Mouse (Mus musculus) embryonic facial prominence, embryonic 11.5 days (tissue): ENCODE results near the gene Zfp800. TPM values are rescaled to one million over a fixed set of nuclear protein-coding genes. Genes with fewer than 3 reads are reported as not detected.

Source experiments
- ATAC-seq: fragments of 200-750 bp; cut with Nextera tagmentation; replicated peaks from 2 replicates; pipeline ENCODE4 v1.8.0; 2017; ENCODE audit warnings: low read depth; ENCODE audit not compliant: insufficient number of reproducible peaks, low FRiP score, low TSS enrichment
- DNase-seq: peaks from one replicate; pipeline ENCODE4 v3.0.0-alpha.2; 2015; ENCODE audit warnings: low spot score
- H3K27ac ChIP-seq: fragments of 300-500 bp; sonication (generic); replicated peaks from 2 replicates; pipeline ENCODE4 v1.5.1; 2014; ENCODE audit warnings: mild to moderate bottlenecking, low read depth, low read length, control low read depth
- H3K27me3 ChIP-seq: fragments of 300-500 bp; sonication (generic); 2 replicates; pipeline ENCODE4 v1.6.1; 2014; ENCODE audit warnings: mild to moderate bottlenecking, low read length, moderate library complexity, mixed read lengths; ENCODE audit not compliant: control insufficient read depth, insufficient read depth
- H3K36me3 ChIP-seq: fragments of 300-500 bp; sonication (generic); replicated peaks from 2 replicates; pipeline ENCODE4 v1.6.1; 2014; ENCODE audit warnings: low read depth, mild to moderate bottlenecking, low read length, moderate library complexity, mixed read lengths; ENCODE audit not compliant: control insufficient read depth, insufficient read depth
- H3K4me1 ChIP-seq: fragments of 300-500 bp; sonication (generic); 2 replicates; pipeline ENCODE4 v1.6.1; 2014; ENCODE audit warnings: low read length, mixed read lengths; ENCODE audit not compliant: control insufficient read depth, insufficient read depth
- H3K4me2 ChIP-seq: fragments of 300-500 bp; sonication (generic); 2 replicates; pipeline ENCODE4 v1.6.1; 2014; ENCODE audit warnings: low read depth, mild to moderate bottlenecking, control low read depth, low read length, moderate library complexity
- H3K4me3 ChIP-seq: fragments of 300-500 bp; sonication (generic); 2 replicates; pipeline ENCODE4 v1.5.1; 2014; ENCODE audit warnings: low read depth, low read length, control low read depth
- H3K9ac ChIP-seq: fragments of 300-500 bp; sonication (generic); replicated peaks from 2 replicates; pipeline ENCODE4 v1.6.1; 2014; ENCODE audit warnings: mild to moderate bottlenecking, control low read depth, low read length
- H3K9me3 ChIP-seq: fragments of 300-500 bp; sonication (generic); replicated peaks from 2 replicates; pipeline ENCODE4 v1.6.1; 2016; ENCODE audit warnings: mild to moderate bottlenecking, low read length, inconsistent platforms, mixed read lengths; ENCODE audit not compliant: control insufficient read depth
- WGBS: fragments of 180-500 bp; shearing (Covaris S2); extraction: QIAGEN DNeasy Blood & Tissue Kit; methylation state at CpG from one replicate; pipeline ENCODE4 v1.1.7; 2014; 5-methylcytosine and 5-hydroxymethylcytosine counted together
- polyA plus RNA-seq: library from polyadenylated mRNA; unstranded; fragments of >200 nt; fragmentation: Nextera tagmentation; extraction: Ambion mirVana; gene quantifications from 2 replicates; pipeline ENCODE4 v1.2.1, GENCODE M21; 2014

Gene Zfp800
- polyA plus RNA-seq, result 13.5 and 20.2 TPM in 2 replicates

GRCm38 (mm10) chr6:28397681-28398203, at the start of gene Zfp800:
TSS of gene Zfp800 (minus strand) at chr6:28398005.
- peak; percentile 68; the same call in 1 of the 2 replicates for ATAC-seq
- Histone ChIP-seq H3K27me3 (peaks cover 7% of the 10 kb centered on the region), H3K36me3 (no peaks in the 10 kb centered on the region), H3K4me1 (no peaks in the 10 kb centered on the region), H3K4me2 (peak within 1 kb of the TSS; percentile 69), H3K9me3 (no peaks in the 10 kb centered on the region), H3K9ac (peak within 1 kb of the TSS; percentile 30), H3K4me3 (peak within 1 kb of the TSS; percentile 37), H3K27ac (no peak within 1 kb of the TSS)
- peak; percentile 54 for DNase-seq
- WGBS, result under 1% methylated on average over 33 of the region's 33 CpGs

GRCm38 (mm10) chr6:28431538-28431855, 33.7 kb upstream of the Zfp800 start:
- Histone ChIP-seq H3K4me3 (no peak overlapping the region), H3K9me3 (no peaks in the 10 kb centered on the region), H3K4me2 (no peak overlapping the region), H3K4me1 (no peaks in the 10 kb centered on the region), H3K36me3 (no peaks in the 10 kb centered on the region), H3K27me3 (no peaks in the 10 kb centered on the region), H3K9ac (no peak overlapping the region), H3K27ac (no peak overlapping the region)
- ATAC-seq (no peak), DNase-seq (no peak)
- 71% methylated on average over 6 of the region's 6 CpGs for WGBS

- Histone ChIP-seq H3K9ac (no peak overlapping the region), H3K4me2 (no peak overlapping the region), H3K27me3 (no peaks in the 10 kb centered on the region), H3K4me1 (no peaks in the 10 kb centered on the region), H3K36me3 (no peaks in the 10 kb centered on the region), H3K4me3 (no peak overlapping the region), H3K27ac (no peak overlapping the region), H3K9me3 (no peaks in the 10 kb centered on the region)
- ATAC-seq (no peak), DNase-seq (no peak)
- 81% methylated on average over 10 of the region's 10 CpGs for WGBS
Observed at GRCm38 (mm10) chr6:28430795-28431537, 33.2 kb upstream of the Zfp800 start.

- H3K4me3 ChIP-seq, result no peak overlapping the region
- H3K9ac ChIP-seq, result no peak overlapping the region
- H3K36me3 ChIP-seq, result no peaks in the 10 kb centered on the region; the same call in 1 of the 2 replicates
- H3K27me3 ChIP-seq, result no peaks in the 10 kb centered on the region
- no peaks in the 10 kb centered on the region for H3K9me3 ChIP-seq
- H3K27ac ChIP-seq, result no peak overlapping the region
- no peak overlapping the region for H3K4me2 ChIP-seq
- ATAC-seq, result no peak
- no peaks in the 10 kb centered on the region for H3K4me1 ChIP-seq
- WGBS, result 90% methylated on average over 11 of the region's 11 CpGs
- DNase-seq, result no peak
Observed at GRCm38 (mm10) chr6:28429870-28430269, 32.1 kb upstream of the Zfp800 start.

GRCm38 (mm10) chr6:28428290-28428689, 30.5 kb upstream of the Zfp800 start, which contains the start of gene Gcc1:
TSS of gene Gcc1 (minus strand) at chr6:28428390.
- no peak within 1 kb of the TSS for H3K9ac ChIP-seq
- WGBS, result 87% methylated on average over 3 of the region's 3 CpGs
- H3K27ac ChIP-seq, result no peak within 1 kb of the TSS
- DNase-seq (no peak), ATAC-seq (no peak)
- H3K27me3 ChIP-seq, result no peaks in the 10 kb centered on the region
- H3K4me2 ChIP-seq, result no peak within 1 kb of the TSS
- no peaks in the 10 kb centered on the region for H3K9me3 ChIP-seq
- H3K36me3 ChIP-seq, result no peaks in the 10 kb centered on the region; the same call in 1 of the 2 replicates
- no peak within 1 kb of the TSS for H3K4me3 ChIP-seq
- no peaks in the 10 kb centered on the region for H3K4me1 ChIP-seq

- Histone ChIP-seq H3K9ac (no peak within 1 kb of the TSS), H3K27ac (no peak within 1 kb of the TSS), H3K4me1 (no peaks in the 10 kb centered on the region), H3K27me3 (no peaks in the 10 kb centered on the region), H3K4me2 (no peak within 1 kb of the TSS), H3K4me3 (no peak within 1 kb of the TSS), H3K9me3 (no peaks in the 10 kb centered on the region), H3K36me3 (no peaks in the 10 kb centered on the region; the same call in 1 of the 2 replicates)
- no peak for ATAC-seq
- 76% methylated on average over 3 of the region's 3 CpGs for WGBS
- no peak for DNase-seq
Observed at GRCm38 (mm10) chr6:28427096-28427839, 29.5 kb upstream of the Zfp800 start, which contains the start of gene Fscn3. TSS of gene Fscn3 (plus strand) at chr6:28427789.

- DNase-seq (no peak), ATAC-seq (no peak)
- 96% methylated on average over 6 of the region's 6 CpGs for WGBS
- Histone ChIP-seq H3K36me3 (no peaks in the 10 kb centered on the region; the same call in 1 of the 2 replicates), H3K27me3 (no peaks in the 10 kb centered on the region), H3K9me3 (no peaks in the 10 kb centered on the region), H3K4me1 (peaks cover 7% of the 10 kb centered on the region), H3K4me2 (no peak overlapping the region), H3K9ac (no peak overlapping the region), H3K4me3 (no peak overlapping the region), H3K27ac (no peak overlapping the region)
Observed at GRCm38 (mm10) chr6:28425019-28425418, 27.2 kb upstream of the Zfp800 start.
